Comparison of ENCODE assay signal across 19 mouse cellular contexts in the genomic region with DNA sequence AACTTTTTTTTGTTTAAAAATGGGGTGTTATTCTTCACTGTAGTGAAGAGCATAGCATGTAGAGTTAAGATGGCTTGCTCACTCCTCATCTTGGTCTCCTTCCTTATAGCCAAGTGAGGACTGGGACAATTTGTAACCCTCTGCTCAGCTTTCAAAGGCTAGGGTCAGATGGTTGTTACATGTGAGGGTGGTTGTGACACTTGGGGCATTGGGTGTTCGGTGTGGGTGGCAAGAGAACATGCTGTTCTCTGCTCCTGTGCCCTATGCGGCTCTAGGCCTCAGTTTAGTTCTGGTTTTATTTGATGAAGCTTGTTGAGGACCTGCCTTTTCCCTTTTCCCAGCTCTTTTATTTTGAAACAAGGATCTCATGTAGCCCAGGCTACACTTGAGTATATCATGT.
"Had no signal": no experiment of that assay in that cellular context is flagged by ENCODE, and none has a peak within 500 bp of the region (broad histone marks: within the 10 kb centered on the region; RNA-seq: fewer than 3 reads in every experiment).

No protein-coding gene starts in this region.

- H3K4me2 ChIP-seq: lung, embryonic 14.5 days; midbrain, embryonic 13.5 days; neural tube, embryonic 13.5 days; neural tube, embryonic 15.5 days; stomach, embryonic 15.5 days had no signal

- H3K4me3 ChIP-seq: midbrain, embryonic 10.5 days; midbrain, embryonic 13.5 days; myocyte; neural tube, embryonic 13.5 days; neural tube, embryonic 15.5 days; stomach, embryonic 15.5 days had no signal

- H3K9ac ChIP-seq: lung, embryonic 14.5 days; midbrain, embryonic 13.5 days; neural tube, embryonic 13.5 days; neural tube, embryonic 15.5 days; stomach, embryonic 15.5 days had no signal

- DNase-seq: lung, adult 18-20 months; lung, embryonic 14.5 days; lung, postnatal 10 days; lung, postnatal 4 days; retina, postnatal 1 day; right cerebral cortex, adult 18-20 months; right cerebral cortex, postnatal 25 days; right cerebral cortex, postnatal 4 days; thymus, adult 2 months; thymus, postnatal 25 days; thymus, postnatal 4 days had no signal

- H3K36me3 ChIP-seq: midbrain, embryonic 10.5 days; midbrain, embryonic 13.5 days; neural tube, embryonic 13.5 days; neural tube, embryonic 15.5 days; stomach, embryonic 15.5 days had no signal

- H3K4me1 ChIP-seq: midbrain, embryonic 13.5 days; stomach, embryonic 15.5 days had no signal

- H3K27me3 ChIP-seq: midbrain, embryonic 13.5 days; neural tube, embryonic 13.5 days; neural tube, embryonic 15.5 days; stomach, embryonic 15.5 days had no signal

- ATAC-seq: midbrain, embryonic 13.5 days; midbrain, embryonic 16.5 days had no signal

- H3K9me3 ChIP-seq: midbrain, embryonic 10.5 days; midbrain, embryonic 13.5 days; neural tube, embryonic 13.5 days; neural tube, embryonic 15.5 days; stomach, embryonic 15.5 days had no signal

- H3K27ac ChIP-seq: midbrain, embryonic 10.5 days; midbrain, embryonic 13.5 days; neural tube, embryonic 13.5 days; neural tube, embryonic 15.5 days; stomach, embryonic 15.5 days; stomach, postnatal 0 days had no signal
